Mouse (Mus musculus) right cerebral cortex, postnatal 25 days (tissue): ENCODE measurements around the gene Ift46.
A peak's percentile ranks its signal among the peaks of the same experiment; 100 is the strongest.

ENCODE experiments used
- DNase-seq: peaks from one replicate; pipeline ENCODE4 v3.0.0; 2022

Ift46 gene

GRCm38 (mm10) chr9:44814179-44814578 is 46.5 kb downstream of the Ift46 start:
- DNase-seq, result no peak

- DNase-seq, result no peak
Observed at GRCm38 (mm10) chr9:44817522-44817921, 49.8 kb downstream of the Ift46 start.

DNA sequence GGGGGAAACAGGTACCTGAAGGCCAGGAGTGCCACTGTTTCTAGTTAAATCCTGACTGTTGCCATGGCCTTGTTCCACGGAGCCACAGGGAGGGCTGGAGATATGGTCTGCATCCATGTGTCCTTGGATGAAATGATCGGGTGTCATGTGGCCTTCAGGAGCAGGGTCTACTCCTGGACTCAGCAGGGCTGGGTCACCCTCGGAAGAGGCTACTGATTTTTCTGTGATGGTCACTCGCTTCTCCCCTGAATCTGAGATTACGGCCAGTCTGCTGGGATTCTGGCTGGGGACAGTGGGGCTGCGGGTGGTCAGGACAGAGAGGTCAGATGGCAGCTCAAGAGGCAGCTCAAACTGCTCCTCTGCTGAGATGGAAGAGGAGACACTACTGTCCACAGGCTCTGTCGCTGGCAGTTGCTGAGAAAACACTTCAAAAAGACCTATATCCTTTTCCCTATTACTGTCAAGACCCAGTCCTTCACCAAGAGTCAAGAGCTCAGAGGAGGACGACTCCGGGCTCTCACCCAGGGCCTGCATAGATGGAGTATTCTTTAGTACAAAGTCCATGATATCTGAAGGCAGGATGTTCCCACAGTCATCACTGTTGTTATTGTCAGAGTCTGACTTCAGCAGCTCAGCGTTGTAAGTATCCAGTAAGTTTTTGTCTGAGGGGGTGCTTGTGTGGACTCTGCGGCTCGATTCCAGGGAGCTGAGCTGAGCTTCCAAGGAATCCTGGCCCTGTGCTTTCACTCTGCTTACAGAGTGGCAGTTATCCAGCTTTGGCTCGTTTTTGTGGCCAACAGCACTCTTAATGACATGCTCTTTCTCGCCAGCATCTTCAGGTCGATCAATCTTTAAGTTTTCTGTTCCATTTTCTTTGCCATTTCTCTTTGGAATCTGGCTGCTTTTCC is 52.5 kb downstream of the Ift46 start:
- DNase-seq, result no peak

- no peak for DNase-seq
Observed at GRCm38 (mm10) chr9:44826660-44827059, 59.0 kb downstream of the Ift46 start.

- DNase-seq, result no peak
Observed at GRCm38 (mm10) chr9:44828944-44829343, 61.2 kb downstream of the Ift46 start.

DNA sequence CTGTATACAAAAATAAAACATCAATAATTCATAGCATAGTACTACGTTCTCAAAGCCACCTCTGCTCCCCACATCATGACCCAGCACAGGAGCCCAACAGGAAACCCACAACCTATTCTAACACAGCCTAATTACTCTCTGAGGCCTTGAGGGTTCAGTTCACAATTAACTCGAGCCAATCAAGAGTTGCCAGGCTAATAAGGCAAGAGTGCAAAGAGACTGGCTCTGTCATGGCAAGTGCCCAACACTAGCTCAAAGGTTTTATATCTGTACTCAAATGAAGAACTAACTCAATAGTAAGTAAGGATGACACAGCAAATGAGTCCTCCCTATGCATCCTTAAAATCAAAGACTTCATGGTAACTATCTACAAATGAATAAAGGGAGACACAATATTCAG is 62.8 kb downstream of the Ift46 start:
- DNase-seq, result no peak

DNA sequence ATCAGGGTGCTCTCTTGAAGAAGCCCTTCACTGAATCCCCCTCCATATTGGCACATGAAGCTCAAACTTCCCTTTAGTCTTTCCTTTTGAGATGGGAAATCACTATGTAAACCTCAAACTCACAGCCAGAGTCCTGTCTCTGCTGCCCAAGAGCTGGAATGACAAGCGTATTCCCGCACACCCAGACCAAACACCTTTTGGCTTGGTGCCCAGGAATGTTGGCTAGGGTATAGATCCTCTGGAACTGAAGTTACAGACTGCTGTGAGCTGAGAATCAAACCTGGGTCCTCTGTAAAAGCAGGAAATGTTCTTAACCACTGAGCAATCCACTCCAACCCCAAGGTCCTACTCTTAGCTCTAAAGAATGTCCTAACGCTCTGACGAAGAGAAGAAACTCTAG is 64.6 kb downstream of the Ift46 start:
- no peak for DNase-seq

- DNase-seq, result peak; percentile 73
Observed at GRCm38 (mm10) chr9:44836439-44836838, 68.7 kb downstream of the Ift46 start.

- no peak for DNase-seq
Observed at GRCm38 (mm10) chr9:44841241-44841640, 73.5 kb downstream of the Ift46 start.
